Mouse (Mus musculus) lung, postnatal 25 days (tissue): ENCODE measurements around the gene Morn4.
A peak's percentile ranks its signal among the peaks of the same experiment; 100 is the strongest.

Experiments
- DNase-seq: peaks from one replicate; pipeline ENCODE4 v3.0.0; 2022; ENCODE audit warnings: low spot score

Morn4 gene

DNA sequence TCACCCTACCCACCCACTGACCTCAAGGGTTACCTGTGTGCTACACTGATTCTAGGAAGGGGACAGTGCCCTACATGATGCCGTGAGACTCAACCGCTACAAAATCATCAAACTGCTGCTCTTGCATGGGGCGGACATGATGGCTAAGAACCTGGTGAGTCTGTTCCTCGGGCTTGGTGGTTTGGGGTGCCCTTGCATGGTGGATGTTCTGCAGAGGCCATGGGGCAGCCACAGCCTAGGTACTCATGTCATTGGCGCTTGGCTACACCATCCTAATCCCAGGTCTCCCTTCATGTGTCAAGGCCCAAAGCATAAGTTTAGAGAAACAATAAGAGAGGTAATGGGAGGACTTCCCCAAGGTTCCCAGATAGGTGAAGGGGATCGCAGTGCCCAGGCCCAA lies 42.2 kb downstream of the Morn4 start:
- no peak for DNase-seq

DNA sequence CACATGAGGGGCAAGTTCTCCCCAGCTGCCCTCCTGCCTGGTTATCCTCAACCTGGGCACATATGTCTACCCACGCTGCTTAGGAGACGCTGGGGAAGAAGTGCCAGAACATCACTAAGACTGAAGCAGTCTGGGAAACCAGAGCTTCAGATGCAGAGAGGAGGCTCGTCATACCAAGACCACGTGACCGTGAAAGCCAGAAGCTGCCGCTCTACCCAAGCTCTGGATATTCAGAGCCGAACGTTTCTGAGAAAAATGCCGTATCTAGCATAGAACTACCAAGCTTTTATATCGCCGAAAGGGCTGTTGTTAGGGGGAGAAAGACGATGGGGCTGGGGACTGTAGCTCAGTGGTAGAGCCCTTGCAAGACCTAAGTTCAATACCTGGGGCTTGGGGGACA lies 47.8 kb downstream of the Morn4 start:
- no peak for DNase-seq

DNA sequence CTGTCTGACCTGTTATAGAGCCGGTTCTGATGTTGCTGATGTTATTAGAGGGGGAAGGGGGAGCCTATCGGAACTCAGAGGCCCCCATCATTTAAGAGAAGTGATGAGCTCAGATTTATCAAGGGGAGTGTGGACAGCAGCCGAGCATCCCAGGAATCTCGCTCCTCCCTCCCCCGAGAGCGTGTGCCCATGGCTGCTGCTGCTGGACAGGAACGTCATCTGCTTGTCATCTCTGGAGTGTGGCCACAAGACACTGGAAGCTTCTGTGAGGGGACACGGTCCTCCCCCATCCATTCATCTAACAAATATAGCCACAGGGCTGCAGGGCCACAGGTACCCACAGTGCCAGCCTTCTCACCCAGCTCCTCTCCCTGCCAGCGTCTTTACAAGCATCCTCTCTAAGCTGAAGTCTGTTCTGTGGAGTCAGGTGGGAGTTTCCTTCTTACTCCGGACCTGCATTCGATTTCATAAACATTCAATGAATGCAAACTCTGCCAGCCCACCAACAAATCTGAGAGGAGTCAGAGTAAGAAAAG lies 48.9 kb downstream of the Morn4 start:
- no peak for DNase-seq

GRCm38 (mm10) chr19:42036357-42036756 lies 49.8 kb downstream of the Morn4 start:
- DNase-seq, result no peak

DNA sequence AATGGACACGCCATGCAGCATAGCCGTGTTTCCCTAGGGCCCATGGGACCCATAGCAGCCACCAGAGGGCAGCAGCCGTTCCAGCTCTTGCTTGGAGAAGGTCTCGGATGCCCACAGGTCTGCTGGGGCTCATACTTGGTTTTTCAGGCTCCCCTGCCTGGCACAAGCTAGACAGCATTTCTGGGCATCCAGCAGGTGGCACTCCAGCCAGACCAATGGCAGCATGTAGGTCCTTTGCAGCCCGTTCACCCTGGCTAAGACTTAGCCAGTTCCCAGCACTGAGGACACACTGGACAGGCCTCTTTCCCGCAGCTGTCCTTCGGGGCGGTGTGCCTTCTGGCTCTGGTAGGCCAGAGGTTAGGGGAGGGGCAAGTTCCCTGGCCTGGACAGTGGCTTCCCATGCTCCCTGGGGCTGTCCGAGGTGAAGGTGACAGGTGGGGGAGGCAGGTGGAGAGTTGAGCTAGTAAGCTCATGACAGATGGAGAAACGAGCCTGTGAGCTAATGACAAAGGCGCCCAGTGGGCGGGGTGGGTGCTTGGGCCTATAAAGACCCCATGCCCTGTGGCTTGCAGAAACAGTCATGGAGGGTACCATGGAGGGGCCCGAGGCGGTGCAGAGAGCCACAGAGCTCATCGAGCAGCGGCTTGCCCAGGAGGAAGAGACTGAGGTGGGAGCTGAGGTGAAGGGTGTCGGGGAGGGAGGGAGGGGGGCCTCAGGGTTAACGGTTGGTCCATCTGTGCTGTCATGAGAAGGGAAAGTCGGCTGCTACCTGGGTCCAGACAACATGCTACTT lies 50.5 kb downstream of the Morn4 start, which contains the start of gene Ankrd2:
Gene Ankrd2, plus strand, starts transcription at position 545 of the 793 bp plus-strand sequence.
- DNase-seq, result peak; percentile 91

DNA sequence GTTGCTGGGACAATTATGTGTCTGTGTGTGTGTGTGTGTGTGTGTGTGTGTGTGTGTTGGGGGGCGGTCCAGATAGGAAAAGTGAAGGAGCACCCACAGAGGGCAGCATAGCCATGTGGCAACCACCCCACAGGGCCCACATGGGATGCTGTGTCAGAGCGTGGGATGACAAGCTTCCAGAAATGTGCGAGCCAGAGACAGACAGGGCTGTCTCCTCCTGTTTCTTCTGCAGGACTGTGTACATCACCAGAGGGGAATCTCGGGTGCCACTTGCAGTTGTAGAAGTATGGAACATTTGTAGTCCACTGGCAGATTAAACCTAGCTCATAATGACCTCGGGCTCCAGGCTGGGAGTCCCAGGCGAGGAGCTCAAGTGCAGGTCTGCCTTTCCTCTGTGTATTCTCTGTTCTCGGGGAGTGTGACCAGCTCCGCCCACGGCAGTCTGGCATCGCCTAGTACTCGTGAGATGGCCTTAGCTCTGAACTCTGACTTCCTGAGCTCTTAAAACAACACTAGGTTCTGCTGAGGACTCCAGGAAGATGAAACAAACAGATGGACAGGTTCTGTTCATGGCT lies 51.2 kb downstream of the Morn4 start:
- DNase-seq, result no peak

DNA sequence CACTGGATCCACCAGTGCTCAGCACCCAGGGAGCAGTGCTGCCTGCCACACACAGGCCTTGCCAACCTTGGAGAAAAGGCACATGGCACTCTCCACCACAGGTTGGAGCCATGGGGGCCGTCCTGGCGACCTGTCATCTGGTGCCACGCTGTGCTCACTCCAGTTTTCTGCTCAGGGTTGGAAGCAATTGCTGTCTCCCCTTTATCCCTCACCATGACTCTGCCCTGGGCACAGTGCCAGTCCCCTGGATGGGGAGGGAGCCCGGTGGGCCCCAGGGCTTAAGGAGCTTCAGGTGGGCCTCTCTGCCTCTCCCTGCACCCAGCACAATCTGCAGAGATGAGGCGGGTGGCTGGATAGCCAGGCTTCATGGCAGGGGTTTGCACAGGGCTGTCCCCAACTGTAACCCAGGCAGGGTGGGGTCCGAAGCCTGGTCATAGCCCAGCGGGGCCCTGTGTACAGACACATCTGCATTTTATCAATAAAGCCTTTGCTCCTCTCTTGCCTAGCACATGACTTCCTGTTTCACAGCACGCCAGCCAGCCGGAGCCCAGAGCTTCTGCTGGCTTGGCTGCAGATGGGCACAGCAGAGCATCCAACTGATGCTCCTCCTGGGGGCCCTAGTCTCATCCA lies 51.9 kb downstream of the Morn4 start:
- DNase-seq, result no peak

DNA sequence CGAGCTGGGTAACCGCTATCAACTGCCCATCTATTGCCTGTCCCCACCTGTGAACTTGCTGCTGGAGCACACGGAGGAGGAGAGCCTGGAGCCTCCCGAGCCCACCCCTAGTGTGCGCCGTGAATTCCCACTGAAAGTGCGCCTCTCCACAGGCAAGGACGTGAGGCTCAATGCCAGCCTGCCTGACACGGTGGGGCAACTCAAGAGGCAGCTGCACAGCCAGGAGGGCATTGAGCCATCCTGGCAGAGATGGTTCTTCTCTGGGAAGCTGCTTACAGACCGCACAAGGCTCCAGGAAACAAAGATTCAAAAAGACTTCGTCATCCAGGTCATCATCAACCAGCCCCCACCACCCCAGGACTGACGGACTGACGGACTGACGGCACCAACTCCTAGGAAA lies 52.5 kb downstream of the Morn4 start:
- DNase-seq, result no peak

GRCm38 (mm10) chr19:42031112-42031511 lies 55.0 kb downstream of the Morn4 start:
- no peak for DNase-seq

DNA sequence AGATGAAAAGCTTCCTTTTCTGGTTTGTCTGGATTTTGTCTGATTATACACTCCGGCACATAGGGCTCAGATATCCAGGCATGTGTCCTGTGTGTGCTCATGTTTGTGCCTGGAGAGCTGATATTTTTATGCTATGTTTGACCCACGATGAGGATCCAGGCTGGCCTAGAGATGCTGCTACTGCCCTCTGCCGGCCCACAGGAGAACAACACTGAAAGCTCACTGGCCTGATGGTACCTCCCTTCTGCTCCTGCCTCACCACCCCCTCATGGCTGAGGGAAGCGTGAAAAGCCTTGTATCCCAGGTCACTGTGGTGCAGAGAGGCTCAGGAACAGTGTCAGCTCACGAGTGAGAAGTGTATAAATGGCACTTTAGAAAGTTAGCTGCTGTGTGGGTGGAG lies 60.0 kb downstream of the Morn4 start:
- peak; percentile 82 for DNase-seq
